Mouse (Mus musculus): ENCODE results near the gene Amigo3. TPM values are rescaled to one million over a fixed set of nuclear protein-coding genes. Genes with fewer than 3 reads are reported as not detected.

Gene Amigo3
- polyA plus RNA-seq, 1 experiment = 2.2 TPM

GRCm38 (mm10) chr9:108051931-108052220 is 1.1 kb upstream of the Amigo3 start:
- WGBS = 86% methylated on average over 4 of the region's 4 CpGs
- DNase-seq (ENCODE audit: low read depth in 1 of 2, low spot score in 2 of 2) = no peak
- Histone ChIP-seq H3K27ac (ENCODE audit: insufficient read depth, low read length) (no peak overlapping the region), H3K4me1 (ENCODE audit: control insufficient read depth, insufficient read depth, insufficient read length) (peaks cover 7% of the 10 kb centered on the region; the same call in 1 of the 2 replicates), H3K4me3 (ENCODE audit: extremely low read depth, insufficient read depth, insufficient read length) (no peak overlapping the region), H3K27me3 (ENCODE audit: control insufficient read depth, insufficient read depth, low read length) (no peaks in the 10 kb centered on the region), H3K36me3 (ENCODE audit: control insufficient read depth, insufficient read depth, low read length) (peaks cover 28% of the 10 kb centered on the region)
- no peak for TF ChIP-seq POLR2A (IDR thresholded peaks at IDR 0.05; ENCODE audit: low read depth, low read length)
- TF ChIP-seq CTCF (IDR thresholded peaks at IDR 0.05; ENCODE audit: extremely low read depth, insufficient read depth, insufficient read length, insufficient replicate concordance) = no peak

- WGBS = 78% methylated on average over 7 of the region's 7 CpGs
- Histone ChIP-seq H3K27me3 (ENCODE audit: control insufficient read depth, insufficient read depth, low read length) (no peaks in the 10 kb centered on the region), H3K27ac (ENCODE audit: insufficient read depth, low read length) (no peak overlapping the region), H3K36me3 (ENCODE audit: control insufficient read depth, insufficient read depth, low read length) (peaks cover 34% of the 10 kb centered on the region), H3K4me3 (ENCODE audit: extremely low read depth, insufficient read depth, insufficient read length) (no peak overlapping the region), H3K4me1 (ENCODE audit: control insufficient read depth, insufficient read depth, insufficient read length) (peaks cover 7% of the 10 kb centered on the region; the same call in 1 of the 2 replicates)
- TF ChIP-seq POLR2A (IDR thresholded peaks at IDR 0.05; ENCODE audit: low read depth, low read length) (no peak), CTCF (IDR thresholded peaks at IDR 0.05; ENCODE audit: extremely low read depth, insufficient read depth, insufficient read length, insufficient replicate concordance) (no peak)
- no peak for DNase-seq (ENCODE audit: low read depth in 1 of 2, low spot score in 2 of 2)
Observed at GRCm38 (mm10) chr9:108052411-108052810, 548 bp upstream of the Amigo3 start.

GRCm38 (mm10) chr9:108053665-108054225 is 786 bp downstream of the Amigo3 start:
- no peak for DNase-seq (ENCODE audit: low read depth in 1 of 2, low spot score in 2 of 2)
- no peaks in the 10 kb centered on the region for H3K27me3 ChIP-seq (ENCODE audit: control insufficient read depth, insufficient read depth, low read length)
- 93% methylated on average over 15 of the region's 15 CpGs for WGBS
- H3K36me3 ChIP-seq (ENCODE audit: control insufficient read depth, insufficient read depth, low read length) = peaks cover 47% of the 10 kb centered on the region
- peaks cover 7% of the 10 kb centered on the region; the same call in 1 of the 2 replicates for H3K4me1 ChIP-seq (ENCODE audit: control insufficient read depth, insufficient read depth, insufficient read length)
- no peak overlapping the region for H3K4me3 ChIP-seq (ENCODE audit: extremely low read depth, insufficient read depth, insufficient read length)
- TF ChIP-seq POLR2A (IDR thresholded peaks at IDR 0.05; ENCODE audit: low read depth, low read length) (no peak), CTCF (IDR thresholded peaks at IDR 0.05; ENCODE audit: extremely low read depth, insufficient read depth, insufficient read length, insufficient replicate concordance) (no peak)
- H3K27ac ChIP-seq (ENCODE audit: insufficient read depth, low read length) = no peak overlapping the region

- DNase-seq (ENCODE audit: low read depth in 1 of 2, low spot score in 2 of 2) = no peak
- TF ChIP-seq CTCF (IDR thresholded peaks at IDR 0.05; ENCODE audit: extremely low read depth, insufficient read depth, insufficient read length, insufficient replicate concordance) = no peak
- TF ChIP-seq POLR2A (IDR thresholded peaks at IDR 0.05; ENCODE audit: low read depth, low read length) = no peak
- no peak overlapping the region for H3K27ac ChIP-seq (ENCODE audit: insufficient read depth, low read length)
- H3K27me3 ChIP-seq (ENCODE audit: control insufficient read depth, insufficient read depth, low read length) = no peaks in the 10 kb centered on the region
- 96% methylated on average over 22 of the region's 22 CpGs for WGBS
- H3K36me3 ChIP-seq (ENCODE audit: control insufficient read depth, insufficient read depth, low read length) = peaks cover 51% of the 10 kb centered on the region
- H3K4me3 ChIP-seq (ENCODE audit: extremely low read depth, insufficient read depth, insufficient read length) = no peak overlapping the region
- H3K4me1 ChIP-seq (ENCODE audit: control insufficient read depth, insufficient read depth, insufficient read length) = peaks cover 6% of the 10 kb centered on the region; the same call in 1 of the 2 replicates
Observed at GRCm38 (mm10) chr9:108054331-108055040, 1.5 kb downstream of the Amigo3 start.

GRCm38 (mm10) chr9:108055061-108055460 is 2.1 kb downstream of the Amigo3 start:
- H3K27me3 ChIP-seq (ENCODE audit: control insufficient read depth, insufficient read depth, low read length) = no peaks in the 10 kb centered on the region
- H3K4me3 ChIP-seq (ENCODE audit: extremely low read depth, insufficient read depth, insufficient read length) = no peak overlapping the region
- H3K36me3 ChIP-seq (ENCODE audit: control insufficient read depth, insufficient read depth, low read length) = peaks cover 56% of the 10 kb centered on the region
- DNase-seq (ENCODE audit: low read depth in 1 of 2, low spot score in 2 of 2) = no peak
- 42% methylated on average over 1 of the region's 1 CpGs for WGBS
- TF ChIP-seq CTCF (IDR thresholded peaks at IDR 0.05; ENCODE audit: extremely low read depth, insufficient read depth, insufficient read length, insufficient replicate concordance) = no peak
- peaks cover under 1% of the 10 kb centered on the region; the same call in 1 of the 2 replicates for H3K4me1 ChIP-seq (ENCODE audit: control insufficient read depth, insufficient read depth, insufficient read length)
- no peak overlapping the region for H3K27ac ChIP-seq (ENCODE audit: insufficient read depth, low read length)

- no peak for TF ChIP-seq POLR2A (IDR thresholded peaks at IDR 0.05; ENCODE audit: low read depth, low read length)
- TF ChIP-seq CTCF (IDR thresholded peaks at IDR 0.05; ENCODE audit: extremely low read depth, insufficient read depth, insufficient read length, insufficient replicate concordance) = no peak
- H3K27ac ChIP-seq (ENCODE audit: insufficient read depth, low read length) = no peak overlapping the region
- no peaks in the 10 kb centered on the region for H3K4me1 ChIP-seq (ENCODE audit: control insufficient read depth, insufficient read depth, insufficient read length)
- H3K36me3 ChIP-seq (ENCODE audit: control insufficient read depth, insufficient read depth, low read length) = peaks cover 57% of the 10 kb centered on the region
- no peaks in the 10 kb centered on the region for H3K27me3 ChIP-seq (ENCODE audit: control insufficient read depth, insufficient read depth, low read length)
- DNase-seq (ENCODE audit: low read depth in 1 of 2, low spot score in 2 of 2) = no peak
- H3K4me3 ChIP-seq (ENCODE audit: extremely low read depth, insufficient read depth, insufficient read length) = no peak overlapping the region
- WGBS = 92% methylated on average over 6 of the region's 6 CpGs
Observed at GRCm38 (mm10) chr9:108055661-108056237, 2.8 kb downstream of the Amigo3 start.

Measured in spleen, adult 2 months (tissue).